Mouse (Mus musculus) R1 (cell line): ENCODE data around the gene Nol10.

Experiments used
- DNase-seq: peaks from one replicate; pipeline ENCODE4 v3.0.0-alpha.2; 2018; ENCODE audit warnings: low read depth, low spot score

Nol10 gene

GRCm38 (mm10) chr12:17348048-17349036, at the start of gene Nol10:
Gene Nol10 (plus strand): TSS chr12:17348458.
- DNase-seq, result peak; percentile 91

- DNase-seq, result peak; percentile 67
Observed at GRCm38 (mm10) chr12:17299902-17300301, 48.4 kb upstream of the Nol10 start.

GRCm38 (mm10) chr12:17305445-17305844, 42.8 kb upstream of the Nol10 start:
- no peak for DNase-seq

GRCm38 (mm10) chr12:17308246-17308645, 40.0 kb upstream of the Nol10 start:
- no peak for DNase-seq

GRCm38 (mm10) chr12:17310852-17311839, 37.1 kb upstream of the Nol10 start:
- DNase-seq, result no peak

- DNase-seq, result no peak
Observed at GRCm38 (mm10) chr12:17316096-17316495, 32.2 kb upstream of the Nol10 start.

- DNase-seq, result no peak
Observed at GRCm38 (mm10) chr12:17317970-17318369, 30.3 kb upstream of the Nol10 start.

GRCm38 (mm10) chr12:17318453-17318852, 29.8 kb upstream of the Nol10 start:
- DNase-seq, result no peak

GRCm38 (mm10) chr12:17324549-17325470, 23.4 kb upstream of the Nol10 start:
- peak; percentile 39 for DNase-seq

GRCm38 (mm10) chr12:17329259-17329658, 19.0 kb upstream of the Nol10 start, which contains the start of gene Atp6v1c2:
Gene Atp6v1c2 (minus strand): TSS chr12:17329359.
- no peak for DNase-seq

- no peak for DNase-seq
Observed at GRCm38 (mm10) chr12:17333459-17333858, 14.8 kb upstream of the Nol10 start.

- no peak for DNase-seq
Observed at GRCm38 (mm10) chr12:17338338-17338737, 9.9 kb upstream of the Nol10 start.

GRCm38 (mm10) chr12:17339114-17339905, 8.9 kb upstream of the Nol10 start:
- DNase-seq, result peak; percentile 30

- no peak for DNase-seq
Observed at GRCm38 (mm10) chr12:17347327-17348047, 771 bp upstream of the Nol10 start.

GRCm38 (mm10) chr12:17350106-17350505, 1.8 kb downstream of the Nol10 start:
- DNase-seq, result peak; percentile 35

- peak; percentile 81 for DNase-seq
Observed at GRCm38 (mm10) chr12:17356853-17357252, 8.6 kb downstream of the Nol10 start.

- DNase-seq, result no peak
Observed at GRCm38 (mm10) chr12:17357795-17358194, 9.5 kb downstream of the Nol10 start.

- DNase-seq, result peak; percentile 62
Observed at GRCm38 (mm10) chr12:17358981-17359380, 10.7 kb downstream of the Nol10 start.

- DNase-seq, result no peak
Observed at GRCm38 (mm10) chr12:17360104-17360503, 11.8 kb downstream of the Nol10 start.
